Mouse (Mus musculus): ENCODE measurements at regions not wholly inside any gene's neighbourhood (a gene's known extent, or its start where the extent isn't known, plus 50 kb on each side); places are given as distances from the start of the nearest gene placed in this dataset.

- TF ChIP-seq CTCF (IDR thresholded peaks at IDR 0.05) (no peak), EP300 (IDR thresholded peaks at IDR 0.05) (no peak)
Observed at GRCm38 (mm10) chr9:91981955-91982621, 210.6 kb upstream of the Plscr5 start.

Measured in lung, postnatal 0 days (tissue).